Mouse (Mus musculus) cerebellum, adult 9-11 months (tissue): ENCODE results near the gene Ccdc174.
"Not testable (repeated sequence)": the region's sequence is repeated elsewhere in the genome, so short reads cannot be mapped to it uniquely, and the experiment has no call there.

Experiments
- DNase-seq: peaks from one replicate; pipeline ENCODE4 v3.0.0; 2022

Gene Ccdc174

GRCm38 (mm10) chr6:91877885-91878651, at the start of gene Ccdc174:
Gene Ccdc174, plus strand, starts transcription at chr6:91878053.
- peak; percentile 94 for DNase-seq

DNA sequence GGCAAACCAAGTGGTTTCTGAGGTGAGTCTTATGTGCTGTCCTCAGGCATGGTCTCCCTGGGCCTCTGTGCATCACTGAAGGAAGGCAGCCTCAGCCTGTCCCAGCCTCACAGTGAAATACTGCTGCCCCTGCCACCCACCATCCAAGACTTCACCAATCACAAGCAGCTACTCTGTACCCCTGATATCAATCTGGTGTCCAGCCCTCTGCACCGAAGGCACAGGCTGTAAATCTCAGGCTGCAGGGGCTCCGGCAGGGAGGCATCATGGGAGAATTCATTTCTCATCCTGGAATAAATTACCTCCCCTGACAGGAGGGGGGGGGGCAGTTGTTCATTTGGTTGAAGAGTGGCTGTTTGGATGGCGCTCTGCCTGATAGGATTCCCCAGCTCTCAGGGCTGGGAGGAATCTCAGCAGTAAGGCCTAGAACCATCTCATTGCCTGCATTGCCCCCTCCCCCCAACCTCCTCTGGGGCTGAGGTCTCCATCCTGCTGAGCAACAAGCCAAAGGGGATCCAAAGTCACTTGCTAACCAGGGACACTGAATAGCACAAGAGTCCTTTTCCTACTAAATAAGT, 44.9 kb upstream of the Ccdc174 start:
- DNase-seq: no peak

DNA sequence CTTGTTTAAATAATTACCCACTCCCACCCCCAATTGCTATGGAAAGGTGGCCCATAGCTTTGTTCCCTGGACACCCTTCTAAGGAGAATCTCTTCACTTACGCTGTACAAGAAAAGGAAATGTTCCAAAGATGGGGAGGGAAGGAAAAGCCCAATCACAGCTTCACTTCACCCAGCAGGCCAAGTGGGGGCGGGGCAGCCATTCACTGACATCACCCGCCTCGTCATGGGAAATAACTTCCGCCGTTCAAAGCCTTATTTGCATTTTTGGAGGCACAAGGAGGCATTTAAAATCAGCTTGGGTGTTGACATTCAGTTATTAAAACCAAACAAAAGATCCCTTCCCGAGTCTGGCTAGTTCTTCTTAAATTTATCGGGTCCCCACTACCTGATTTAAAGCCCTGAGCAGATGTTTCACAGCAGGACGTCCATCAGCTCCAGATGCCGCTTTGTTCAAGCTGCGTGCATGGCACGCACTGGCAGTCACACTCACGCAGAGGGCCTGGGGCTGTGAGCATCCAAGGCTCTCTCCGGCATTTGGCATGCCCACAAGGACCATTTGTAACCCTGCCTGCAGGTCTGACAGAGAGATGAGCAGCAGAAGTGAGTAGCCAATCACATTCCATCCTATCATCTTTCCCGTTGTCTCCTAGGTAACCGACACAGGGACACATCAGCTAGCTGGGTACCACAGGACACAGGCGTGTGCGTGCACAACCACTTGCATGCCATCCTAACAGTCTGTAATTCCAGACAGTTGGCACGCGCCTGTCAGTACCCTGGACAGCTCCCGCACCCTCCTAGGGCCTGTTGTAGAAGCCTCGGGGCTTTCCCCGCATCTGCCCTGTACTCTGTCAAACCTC, 38.6 kb upstream of the Ccdc174 start:
- no peak for DNase-seq

GRCm38 (mm10) chr6:91842897-91843627, 34.8 kb upstream of the Ccdc174 start:
- no peak for DNase-seq

DNA sequence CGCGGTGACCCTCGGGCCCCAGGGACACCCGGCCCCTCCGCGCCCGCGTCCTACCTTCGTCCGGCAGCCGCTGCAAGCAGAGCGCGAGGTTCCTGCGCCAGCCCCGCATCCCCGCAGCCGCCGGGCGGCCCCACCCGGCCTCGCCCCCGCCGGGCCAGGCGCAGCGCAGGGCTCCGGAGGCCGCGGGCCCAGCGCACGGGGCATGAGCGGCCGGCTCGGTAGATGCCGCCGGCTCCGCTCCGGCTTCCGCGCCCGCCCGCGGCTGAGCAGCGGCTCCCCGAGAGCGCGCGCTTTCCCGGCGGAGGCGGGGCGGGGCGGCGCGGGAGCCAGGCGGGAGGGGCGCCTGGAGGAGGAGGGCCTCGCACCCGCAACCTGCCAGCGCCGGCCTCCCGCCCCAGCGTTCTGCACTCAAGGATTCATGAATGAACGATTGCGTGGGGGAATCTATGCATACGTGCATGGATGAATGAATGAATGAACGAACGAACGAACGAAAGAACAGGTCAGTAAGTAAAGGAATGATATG, 34.2 kb upstream of the Ccdc174 start:
- no peak for DNase-seq

DNA sequence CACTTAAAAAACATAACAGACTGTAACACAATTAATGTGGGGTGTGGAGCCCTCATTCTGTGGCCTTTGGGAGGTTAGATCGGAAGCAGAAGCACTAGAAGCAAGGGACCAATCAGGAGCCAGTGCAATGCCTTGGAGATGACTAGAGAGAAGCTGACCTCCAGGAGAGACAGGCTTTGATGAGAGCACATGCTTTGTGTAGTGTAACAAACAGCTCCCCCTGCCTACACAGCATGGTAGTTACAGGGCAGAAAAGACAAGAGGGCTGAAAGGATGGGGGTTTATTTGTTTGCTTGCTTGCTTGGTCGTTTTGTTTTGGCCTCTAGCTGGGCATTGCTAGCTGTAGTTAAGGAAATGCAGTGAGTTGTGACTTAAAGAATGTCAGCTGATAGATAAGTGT, 25.3 kb upstream of the Ccdc174 start:
- no peak for DNase-seq

DNA sequence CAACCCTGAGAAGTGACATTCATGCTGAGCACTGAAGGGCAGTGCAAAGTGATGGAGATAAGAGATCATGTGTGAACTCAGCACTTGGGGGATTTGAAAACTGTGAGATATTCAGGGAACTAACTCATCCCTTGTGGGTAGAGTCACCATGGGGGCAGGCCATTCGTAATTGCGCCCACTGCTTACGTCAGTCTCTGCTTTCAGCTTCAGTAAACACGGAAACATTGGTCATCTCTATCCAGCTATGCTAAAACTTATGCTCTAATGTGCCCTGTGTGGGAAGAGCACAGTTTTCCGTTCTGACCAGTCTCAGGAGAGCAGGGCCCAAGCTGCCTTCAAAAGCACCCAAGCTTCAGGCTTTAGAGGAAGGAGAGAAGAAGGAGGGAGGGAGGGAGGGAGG, 19.5 kb upstream of the Ccdc174 start:
- no peak for DNase-seq

DNA sequence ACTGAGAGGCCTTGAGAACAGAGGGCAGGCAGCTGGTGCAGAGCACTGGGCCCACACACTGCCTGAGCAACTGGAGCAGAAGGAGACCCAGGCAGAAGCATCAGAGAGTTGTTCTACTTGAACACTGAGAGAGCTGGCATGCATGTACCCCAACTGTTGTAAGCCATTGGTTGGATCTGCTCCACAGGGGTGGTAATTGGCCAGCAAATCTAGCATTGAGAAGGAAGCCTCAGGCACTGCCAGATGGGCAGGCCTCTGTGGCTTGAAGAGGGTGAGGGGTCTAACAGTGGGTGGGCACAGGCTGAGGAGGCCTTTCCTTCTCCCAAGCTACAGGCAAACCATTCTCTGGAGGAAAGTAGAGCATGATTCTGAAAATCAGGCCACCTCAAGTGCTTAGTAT, 15.0 kb upstream of the Ccdc174 start:
- DNase-seq: no peak

DNA sequence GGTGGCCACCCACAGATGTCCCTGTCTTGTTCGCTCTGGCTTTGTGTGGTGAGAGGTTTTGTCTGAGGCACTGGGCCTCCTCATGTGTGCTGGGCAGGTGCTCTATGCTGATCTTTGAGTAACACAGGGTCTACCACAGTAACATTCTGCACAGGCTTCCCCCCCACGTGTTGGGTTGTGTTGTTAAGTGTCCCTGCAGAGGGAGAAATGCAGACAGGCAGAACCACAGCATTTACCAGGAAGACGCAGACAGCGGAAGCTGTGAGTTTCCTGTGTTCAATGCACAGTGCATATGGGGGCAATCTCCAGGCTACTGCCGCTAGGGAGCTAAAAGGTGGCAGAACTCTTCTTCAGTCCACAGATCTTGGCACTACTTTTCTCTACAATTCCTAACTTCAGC, 13.3 kb upstream of the Ccdc174 start:
- DNase-seq: no peak

- DNase-seq: no peak
Observed at GRCm38 (mm10) chr6:91865601-91866000, 12.3 kb upstream of the Ccdc174 start.

DNA sequence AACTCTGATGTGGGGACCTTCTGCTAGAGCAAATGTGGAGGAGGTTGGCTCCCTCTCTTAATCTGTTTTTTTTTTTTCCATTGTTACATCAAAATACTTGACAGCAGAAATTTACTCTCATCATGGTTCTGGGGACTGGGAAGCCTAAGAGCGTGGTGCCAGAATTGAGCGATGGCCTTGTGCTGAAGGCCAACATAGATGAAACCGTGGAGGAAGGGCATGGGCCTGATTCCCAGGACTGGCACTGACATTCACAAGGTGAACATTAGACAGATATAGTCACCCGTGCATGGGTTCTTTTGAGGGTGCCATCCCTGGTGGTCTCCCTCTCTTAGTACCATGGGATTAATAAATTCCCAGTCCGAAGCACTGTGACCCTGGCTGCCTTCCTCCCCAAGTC, 9.8 kb upstream of the Ccdc174 start:
- no peak for DNase-seq

- DNase-seq: no peak
Observed at GRCm38 (mm10) chr6:91872781-91873180, 5.1 kb upstream of the Ccdc174 start.

DNA sequence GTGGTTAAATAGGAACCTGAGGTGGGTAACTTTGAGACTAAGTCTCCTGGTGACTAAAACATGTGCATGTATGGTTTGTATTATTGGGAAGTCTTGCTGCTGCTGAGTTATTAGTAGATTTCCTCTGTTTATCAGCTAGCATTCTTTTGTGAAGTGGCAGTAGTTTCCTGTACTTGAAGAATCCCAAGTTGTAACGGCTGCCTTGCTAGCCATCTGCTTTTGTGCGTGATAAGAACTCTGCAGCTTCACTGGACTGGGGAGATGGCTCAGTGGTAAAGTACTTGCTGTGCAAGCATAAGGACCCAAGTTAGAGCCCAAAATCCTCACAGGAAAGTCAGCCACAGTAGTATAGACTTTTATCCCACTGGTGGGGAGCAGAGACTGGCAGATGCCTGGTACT, 6.0 kb downstream of the Ccdc174 start:
- DNase-seq: no peak

- no peak for DNase-seq
Observed at GRCm38 (mm10) chr6:91889255-91889906, 11.5 kb downstream of the Ccdc174 start.

GRCm38 (mm10) chr6:91890615-91891014, 12.8 kb downstream of the Ccdc174 start:
- DNase-seq: no peak

DNA sequence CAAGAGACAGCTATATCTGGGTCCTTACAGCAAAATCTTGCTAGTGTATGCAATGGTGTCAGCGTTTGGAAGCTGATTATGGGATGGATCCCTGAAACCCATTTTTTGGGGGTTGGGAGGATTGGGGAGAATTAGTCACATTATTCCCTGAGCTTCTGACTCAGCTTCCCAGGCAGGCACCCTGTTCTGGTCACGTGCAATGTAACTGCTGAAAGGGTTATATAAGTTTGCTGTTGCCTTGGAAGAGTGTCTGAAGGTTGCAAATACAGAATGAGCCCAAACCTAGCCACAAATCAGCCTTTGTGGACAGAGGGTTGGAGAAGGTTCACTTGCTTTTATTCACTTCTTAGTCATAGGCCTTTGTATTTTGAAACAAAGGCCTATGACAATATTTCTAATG, 13.9 kb downstream of the Ccdc174 start:
- DNase-seq: no peak

DNA sequence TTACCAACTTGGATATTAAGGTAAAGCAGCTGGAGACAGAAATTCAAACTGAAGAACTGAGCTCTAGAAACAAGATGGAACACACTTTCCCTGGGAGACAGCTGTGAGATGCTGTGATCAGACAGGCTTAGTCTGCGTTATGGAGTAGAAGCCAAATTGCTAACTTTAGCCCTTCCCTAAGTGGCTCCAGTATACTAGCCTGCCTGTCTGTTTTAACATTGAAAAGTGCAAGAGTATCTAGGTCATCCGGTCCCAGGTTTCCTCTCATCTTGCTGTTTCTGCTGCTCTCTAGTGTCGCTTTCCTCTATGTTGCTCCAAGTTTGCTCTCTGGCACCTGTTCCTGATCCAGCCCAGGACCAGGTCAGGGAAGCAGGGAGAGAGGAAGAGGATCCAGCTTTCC, 18.9 kb downstream of the Ccdc174 start:
- no peak for DNase-seq

GRCm38 (mm10) chr6:91901505-91901904, 23.7 kb downstream of the Ccdc174 start:
- DNase-seq: peak; percentile 30

DNA sequence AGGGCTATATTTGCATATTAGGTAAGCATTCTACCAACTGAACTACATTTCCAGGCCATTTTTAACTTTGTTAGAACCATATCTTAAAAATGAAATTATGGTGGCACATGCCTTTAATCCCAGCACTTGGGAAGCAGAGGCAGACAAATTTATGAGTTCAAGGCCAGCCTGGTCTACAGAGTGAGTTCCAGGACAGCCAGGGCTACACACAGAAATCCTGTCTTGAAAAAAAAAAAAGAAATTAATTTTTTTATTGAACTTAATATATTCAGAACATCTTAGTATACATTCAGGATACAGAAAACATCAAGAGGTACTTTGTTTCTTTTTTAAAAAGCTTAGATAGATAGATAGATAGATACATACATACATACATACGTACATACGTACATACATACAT, 24.7 kb downstream of the Ccdc174 start, which contains the start of gene 4930590J08Rik:
Gene 4930590J08Rik, plus strand, starts transcription at position 301 of the 400 bp plus-strand sequence.
- DNase-seq: not testable (repeated sequence)

DNA sequence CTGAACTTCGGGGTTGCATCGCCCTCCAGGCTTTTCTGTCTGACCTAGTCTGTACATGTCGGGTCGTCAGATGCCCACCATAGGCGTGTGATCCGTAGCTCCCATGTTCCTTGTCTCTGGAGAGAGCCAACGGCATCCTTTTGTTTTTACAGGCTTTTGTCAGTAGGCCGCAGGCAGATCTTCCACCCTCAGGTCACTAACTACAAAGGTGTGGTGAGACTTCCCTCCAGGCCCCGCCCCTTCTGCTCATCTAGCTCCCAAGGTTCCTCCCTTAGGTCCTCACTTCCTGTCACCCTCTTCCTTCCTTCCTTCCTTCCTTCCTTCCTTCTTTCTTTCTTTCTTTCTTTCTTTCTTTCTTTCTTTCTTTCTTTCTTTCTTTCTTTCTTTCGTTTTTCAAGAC, 36.2 kb downstream of the Ccdc174 start:
- DNase-seq: no peak

DNA sequence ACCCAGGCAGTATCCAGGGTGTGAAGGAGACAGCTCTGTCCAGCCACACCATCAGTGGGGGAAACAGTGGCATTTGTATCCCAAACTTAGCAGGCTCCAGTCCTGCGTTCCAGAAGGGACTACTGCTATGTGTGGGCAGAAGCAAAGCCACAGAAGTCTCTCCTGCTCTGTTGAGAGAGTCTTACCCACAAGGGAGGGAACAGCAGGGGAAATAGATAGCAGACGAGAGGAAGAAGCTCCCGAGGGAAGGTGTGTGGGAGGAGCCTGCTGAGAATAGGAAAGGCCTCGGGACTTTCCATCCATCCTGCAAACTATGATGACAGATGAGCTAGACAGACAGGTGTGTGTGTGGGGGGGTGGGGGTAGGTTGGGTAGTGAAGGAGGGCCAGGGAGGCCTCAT, 39.4 kb downstream of the Ccdc174 start:
- DNase-seq: no peak

DNA sequence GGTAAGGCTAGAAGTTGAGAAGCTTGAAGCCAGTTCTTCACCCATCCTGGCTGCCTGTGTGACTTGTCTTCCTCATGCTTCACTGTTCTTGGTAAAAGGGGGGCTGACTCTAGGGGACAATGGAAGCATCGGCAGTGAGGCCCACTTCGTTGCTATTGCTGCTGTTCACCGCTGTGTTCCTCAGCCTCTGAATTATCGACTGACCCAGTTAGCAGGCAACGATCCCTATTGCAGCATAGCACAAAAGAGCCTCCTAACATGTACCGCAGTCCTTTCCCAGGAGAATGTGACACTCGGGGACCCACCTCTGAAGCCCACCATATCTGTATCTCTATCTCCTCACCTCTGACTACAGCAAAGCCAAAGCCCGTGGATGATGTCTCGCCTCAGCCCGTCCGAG, 39.9 kb downstream of the Ccdc174 start:
- no peak for DNase-seq
